Mouse (Mus musculus): ENCODE results near the gene H2-Ab1.
"Not testable (repeated sequence)": the region's sequence is repeated elsewhere in the genome, so short reads cannot be mapped to it uniquely, and the experiment has no call there.

H2-Ab1 gene

DNA sequence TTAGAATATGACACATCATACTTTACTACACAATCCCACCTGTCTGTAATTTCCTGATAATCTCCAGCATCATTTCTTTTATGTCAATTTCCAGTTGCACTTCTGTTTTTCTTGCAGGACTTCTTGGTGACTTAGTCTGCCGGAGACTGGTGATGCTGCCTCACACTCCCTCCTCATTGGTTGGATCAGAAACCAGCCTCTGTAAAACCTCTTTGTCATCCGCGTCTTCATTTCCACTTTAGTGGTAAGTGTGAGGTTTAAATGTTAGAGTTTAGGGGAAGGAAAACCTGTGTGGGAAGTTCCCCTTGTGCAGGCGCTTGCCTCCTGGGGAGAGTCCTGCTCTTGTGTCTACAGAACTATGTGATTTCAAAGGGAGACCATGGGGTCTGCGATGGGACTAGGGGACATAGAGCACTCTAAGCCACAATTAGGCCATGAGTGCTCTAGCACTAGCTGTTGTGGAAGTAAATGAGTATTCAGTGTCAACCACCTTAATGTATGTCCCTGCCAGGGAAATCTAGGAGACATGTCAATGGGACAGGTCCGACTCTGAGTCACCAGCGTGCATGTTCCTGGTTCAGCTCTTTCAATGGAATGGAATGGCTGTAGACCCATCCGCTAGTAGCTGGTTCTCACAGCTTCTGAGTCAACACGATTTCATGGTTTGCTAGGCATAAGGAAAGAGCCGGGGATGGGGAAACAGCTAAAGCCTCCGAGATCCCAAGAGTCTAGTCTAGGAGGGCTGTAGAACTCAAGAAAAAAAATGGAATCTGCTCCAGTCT is at the start of gene H2-Ab1:
Gene H2-Ab1, plus strand, starts transcription at position 96 of the 782 bp plus-strand sequence.
- peak; percentile 65 for DNase-seq (ENCODE audit: low spot score)

DNA sequence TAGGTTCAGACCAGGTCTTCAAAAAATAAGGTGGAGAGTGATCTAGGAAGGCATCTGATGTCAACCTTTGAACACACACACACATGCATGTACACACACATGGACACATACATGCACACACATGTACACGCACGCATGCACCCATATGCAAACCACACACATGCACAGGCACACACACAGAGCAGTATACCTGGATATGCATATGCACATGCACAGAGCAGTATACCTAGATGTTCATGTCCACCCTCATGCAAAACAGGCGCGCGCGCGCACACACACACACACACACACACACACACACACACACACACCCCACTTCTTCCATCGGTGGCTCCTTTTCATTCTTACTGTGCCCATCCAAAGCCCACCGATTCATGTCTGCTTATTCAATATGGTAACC is 49.6 kb upstream of the H2-Ab1 start:
- no peak for DNase-seq (ENCODE audit: low spot score)

GRCm38 (mm10) chr17:34208421-34208820 is 49.1 kb upstream of the H2-Ab1 start:
- no peak for DNase-seq (ENCODE audit: low spot score)

DNA sequence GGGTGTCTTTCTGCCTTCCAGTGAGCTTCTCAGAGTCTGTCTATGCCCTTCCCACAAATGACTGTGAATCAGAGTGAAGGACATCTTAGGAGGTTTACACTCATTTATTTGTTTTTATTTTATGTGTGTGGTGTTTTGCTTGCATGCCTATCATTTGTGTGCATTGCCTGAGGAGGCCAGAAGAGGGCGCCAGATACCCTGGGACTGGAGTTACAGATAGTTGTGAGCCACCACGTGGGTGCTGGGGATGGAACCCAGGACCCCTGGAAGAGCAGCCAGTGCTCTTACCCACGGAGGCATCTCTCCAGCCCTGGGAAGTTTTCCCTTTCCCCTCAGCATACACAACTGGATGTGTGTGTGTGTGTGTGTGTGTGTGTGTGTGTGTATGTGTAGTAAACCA is 47.8 kb upstream of the H2-Ab1 start:
- DNase-seq (ENCODE audit: low spot score), result no peak

DNA sequence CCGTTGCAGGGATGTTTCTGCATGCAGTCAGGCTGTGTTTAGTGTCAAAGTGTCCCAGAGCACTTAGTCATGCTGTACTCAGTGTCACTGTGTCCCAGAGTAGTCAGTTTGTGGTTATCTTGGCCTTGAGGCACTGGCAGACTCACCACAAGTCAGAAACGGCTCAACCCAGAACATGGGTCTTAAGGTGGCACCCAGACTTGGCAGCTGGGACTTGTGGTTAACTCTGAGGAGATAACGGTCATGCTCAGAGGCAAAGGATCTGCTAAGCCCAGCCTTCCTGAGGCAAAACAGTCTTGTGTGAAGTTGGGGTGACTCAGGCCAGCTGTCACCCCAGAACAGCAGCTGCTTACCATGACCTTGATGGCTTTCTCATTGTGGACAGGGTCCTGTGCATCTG is 46.9 kb upstream of the H2-Ab1 start:
- no peak for DNase-seq (ENCODE audit: low spot score)

DNA sequence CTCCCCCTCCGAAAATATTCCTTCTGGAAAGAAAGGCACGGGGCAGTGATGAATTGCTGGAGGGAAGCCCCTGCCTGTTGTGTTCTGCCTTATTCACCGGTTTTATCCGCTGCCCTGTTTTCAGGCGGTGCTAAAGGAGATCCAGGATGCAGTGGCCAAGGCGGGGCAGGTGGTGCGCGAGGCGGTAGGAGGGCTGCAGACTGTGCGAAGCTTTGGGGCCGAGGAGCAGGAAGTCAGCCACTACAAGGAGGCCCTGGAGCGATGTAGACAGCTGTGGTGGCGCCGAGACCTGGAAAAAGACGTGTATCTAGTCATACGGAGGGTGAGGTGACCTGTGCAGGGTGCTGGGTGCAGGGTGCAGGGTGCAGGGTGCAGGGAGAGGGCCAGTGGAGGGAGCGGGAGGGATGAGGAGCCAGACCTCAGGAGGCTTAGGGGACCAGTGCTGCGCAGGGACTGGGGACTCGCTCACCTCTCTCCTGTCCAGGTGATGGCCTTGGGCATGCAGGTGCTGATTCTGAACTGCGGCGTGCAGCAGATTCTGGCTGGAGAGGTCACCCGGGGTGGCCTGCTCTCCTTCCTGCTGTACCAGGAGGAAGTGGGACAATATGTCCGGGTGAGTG is 45.6 kb upstream of the H2-Ab1 start:
- DNase-seq (ENCODE audit: low spot score), result no peak

GRCm38 (mm10) chr17:34213936-34214335 is 43.6 kb upstream of the H2-Ab1 start:
- no peak for DNase-seq (ENCODE audit: low spot score)

DNA sequence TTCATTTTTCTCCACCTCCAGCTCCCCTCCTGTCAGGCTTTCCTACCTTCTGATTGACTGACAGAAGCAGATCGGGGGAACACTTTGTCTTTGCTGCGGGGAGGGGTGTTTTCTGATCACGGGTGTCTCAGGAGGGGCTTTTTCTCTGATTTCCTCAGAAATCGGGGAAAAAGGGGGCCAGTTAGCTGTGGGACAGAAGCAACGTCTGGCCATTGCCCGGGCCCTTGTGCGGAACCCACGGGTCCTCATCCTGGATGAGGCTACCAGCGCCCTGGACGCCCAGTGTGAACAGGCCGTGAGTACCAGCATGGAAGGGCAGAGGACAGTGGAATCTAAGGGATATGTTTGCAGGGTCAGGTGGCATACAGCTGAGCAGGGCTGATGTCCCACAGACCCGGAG is 42.3 kb upstream of the H2-Ab1 start:
- no peak for DNase-seq (ENCODE audit: low spot score)

DNA sequence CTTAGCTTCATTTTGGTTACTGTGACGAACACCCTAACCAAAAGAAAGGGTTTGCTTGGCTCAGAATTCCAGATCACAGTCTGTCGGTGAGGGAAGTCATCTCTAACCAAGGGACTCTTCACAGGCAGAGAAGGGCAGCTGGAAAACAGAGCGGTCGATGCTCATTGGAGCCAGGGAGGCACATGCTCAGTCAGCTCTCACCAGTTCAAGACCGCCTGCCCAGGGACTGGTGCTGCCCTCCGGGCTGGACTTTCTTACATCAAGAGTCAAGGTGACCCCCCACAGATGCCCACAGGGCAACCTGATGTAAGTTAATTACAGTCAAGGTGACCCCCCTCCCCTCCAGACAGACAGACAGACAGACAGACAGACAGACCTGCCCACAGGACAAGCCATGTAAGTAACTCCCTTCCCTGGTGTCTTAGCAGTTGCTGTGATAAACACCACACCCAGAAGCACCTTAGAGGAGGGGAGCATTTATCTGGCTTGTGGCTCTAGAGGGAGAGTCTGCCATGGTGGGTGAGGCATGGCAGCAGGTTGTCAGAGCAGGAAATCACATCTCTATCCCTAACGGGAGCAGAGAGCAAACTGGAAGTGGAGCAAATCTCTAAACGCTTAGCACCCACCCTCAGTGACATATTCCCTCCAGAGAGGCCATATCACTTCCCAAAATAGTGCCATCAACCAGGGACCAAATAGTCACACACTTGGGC is 40.1 kb upstream of the H2-Ab1 start:
- no peak for DNase-seq (ENCODE audit: low spot score)

GRCm38 (mm10) chr17:34217986-34218385 is 39.5 kb upstream of the H2-Ab1 start:
- DNase-seq (ENCODE audit: low spot score), result no peak

- no peak for DNase-seq (ENCODE audit: low spot score)
Measured at GRCm38 (mm10) chr17:34218675-34219074, 38.8 kb upstream of the H2-Ab1 start.

GRCm38 (mm10) chr17:34219096-34219495 is 38.4 kb upstream of the H2-Ab1 start:
- DNase-seq (ENCODE audit: low spot score), result not testable (repeated sequence)

DNA sequence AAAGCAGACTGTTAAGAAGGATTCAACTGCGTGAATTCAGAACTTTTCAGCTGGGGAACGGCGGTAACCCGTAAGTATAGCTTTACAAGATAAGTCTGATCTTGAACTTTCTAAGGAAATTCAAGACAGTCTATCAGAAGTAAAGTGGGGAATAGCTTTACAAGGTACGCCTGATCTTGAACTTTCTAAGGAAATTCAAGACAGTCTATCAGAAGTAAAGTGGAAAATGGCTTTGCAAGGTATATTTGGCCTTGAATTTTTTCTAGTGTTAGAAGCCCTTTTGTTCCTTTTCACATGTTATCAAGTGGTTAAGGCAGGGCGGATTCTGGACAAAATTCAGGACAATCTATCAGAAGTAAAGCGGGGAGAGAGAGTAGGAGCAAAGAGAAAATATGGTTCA is 37.7 kb upstream of the H2-Ab1 start:
- DNase-seq (ENCODE audit: low spot score), result not testable (repeated sequence)

GRCm38 (mm10) chr17:34220401-34220800 is 37.1 kb upstream of the H2-Ab1 start:
- not testable (repeated sequence) for DNase-seq (ENCODE audit: low spot score)

GRCm38 (mm10) chr17:34224816-34225215 is 32.7 kb upstream of the H2-Ab1 start:
- DNase-seq (ENCODE audit: low spot score), result no peak

GRCm38 (mm10) chr17:34225426-34225825 is 32.1 kb upstream of the H2-Ab1 start:
- DNase-seq (ENCODE audit: low spot score), result no peak

DNA sequence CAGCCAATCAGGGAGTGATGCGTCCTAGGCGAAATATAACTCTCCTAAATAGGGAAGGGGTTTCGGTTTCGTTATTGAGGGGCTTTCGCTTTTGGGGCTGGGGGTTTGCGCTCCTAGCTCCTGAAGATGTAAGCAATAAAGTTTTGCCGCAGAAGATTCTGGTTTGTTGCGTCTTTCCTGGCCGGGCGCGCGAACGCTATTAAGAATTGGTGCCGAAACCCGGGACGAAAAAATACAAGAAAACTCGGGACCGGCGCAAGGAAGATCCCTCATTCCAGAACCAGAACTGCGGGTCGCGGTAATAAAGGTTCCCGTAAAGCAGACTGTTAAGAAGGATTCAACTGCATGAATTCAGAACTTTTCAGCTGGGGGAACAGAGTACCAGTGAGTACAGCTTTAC is 31.6 kb upstream of the H2-Ab1 start:
- DNase-seq (ENCODE audit: low spot score), result not testable (repeated sequence)

DNA sequence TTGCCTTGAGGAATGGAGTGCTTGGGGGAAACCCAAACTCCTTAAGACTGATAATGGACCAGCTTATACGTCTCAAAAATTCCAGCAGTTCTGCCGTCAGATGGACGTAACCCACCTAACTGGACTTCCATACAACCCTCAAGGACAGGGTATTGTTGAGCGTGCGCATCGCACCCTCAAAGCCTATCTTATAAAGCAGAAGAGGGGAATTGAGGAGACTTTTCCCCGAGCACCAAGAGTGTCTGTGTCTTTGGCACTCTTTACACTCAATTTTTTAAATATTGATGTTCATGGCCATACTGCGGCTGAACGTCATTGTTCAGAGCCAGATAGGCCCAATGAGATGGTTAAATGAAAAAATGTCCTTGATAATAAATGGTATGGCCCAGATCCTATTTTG is 26.5 kb upstream of the H2-Ab1 start:
- not testable (repeated sequence) for DNase-seq (ENCODE audit: low spot score)

- not testable (repeated sequence) for DNase-seq (ENCODE audit: low spot score)
Measured at GRCm38 (mm10) chr17:34232021-34232420, 25.5 kb upstream of the H2-Ab1 start.

GRCm38 (mm10) chr17:34234926-34235325 is 22.6 kb upstream of the H2-Ab1 start:
- peak; percentile 33 for DNase-seq (ENCODE audit: low spot score)

GRCm38 (mm10) chr17:34236691-34237090 is 20.8 kb upstream of the H2-Ab1 start:
- no peak for DNase-seq (ENCODE audit: low spot score)

DNA sequence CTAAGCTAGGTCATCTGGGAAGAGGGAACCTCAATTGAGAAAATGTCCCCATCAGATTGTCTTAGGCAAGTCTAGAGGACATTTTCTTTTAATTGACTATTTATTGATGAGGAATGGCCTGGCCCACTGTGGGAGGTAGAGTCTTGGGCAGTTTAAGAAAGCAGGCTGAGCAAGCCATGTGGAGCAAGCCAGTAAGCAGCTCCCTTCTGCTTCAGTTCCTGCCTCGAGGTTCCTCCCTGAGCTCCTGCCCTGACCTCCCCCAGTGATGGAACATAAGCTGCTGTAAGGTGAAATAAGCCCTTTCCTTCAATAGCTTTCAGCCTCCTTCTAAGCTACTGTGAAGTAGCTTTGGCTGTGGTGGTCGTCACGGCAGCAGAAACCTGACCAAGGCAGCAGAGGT is 19.7 kb upstream of the H2-Ab1 start:
- no peak for DNase-seq (ENCODE audit: low spot score)

- DNase-seq (ENCODE audit: low spot score), result no peak
Measured at GRCm38 (mm10) chr17:34238706-34239105, 18.8 kb upstream of the H2-Ab1 start, which contains the start of gene H2-Ob. Gene H2-Ob, plus strand, starts transcription at chr17:34238903.

All from ovary, postnatal 10 days (tissue).